Mouse (Mus musculus) Patski (cell line): ENCODE results near the gene Atp4b. TPM values are rescaled to one million over a fixed set of nuclear protein-coding genes. Genes with fewer than 3 reads are reported as not detected.
"Not testable (repeated sequence)": the region's sequence is repeated elsewhere in the genome, so short reads cannot be mapped to it uniquely, and the experiment has no call there.

Experiments
- ATAC-seq: fragments of 100-300 bp; one replicate; pipeline ENCODE4 v1.8.0; 2021
- CTCF ChIA-PET: fragments of 350-600 bp; sonication (Branson Sonifier 250); formaldehyde crosslinking; loops from one replicate; lab custom pipeline; 2022; ENCODE audit warnings: inconsistent platforms; lab: Charles Lee
- POLR2A ChIA-PET: fragments of 350-600 bp; sonication (Branson Sonifier 250); formaldehyde crosslinking; loops from one replicate; lab custom pipeline; 2022; ENCODE audit warnings: antibody characterized with exemption, inconsistent platforms; lab: Charles Lee
- DNase-seq: peaks from one replicate; pipeline ENCODE4 v3.0.0-alpha.2; 2011; ENCODE audit warnings: low read depth, low spot score
- H3K27me3 ChIP-seq: fragments of 371-371 bp; one replicate; pipeline ENCODE4 v1.5.1; 2021
- CTCF ChIP-seq: fragments of 100-300 bp; IDR thresholded peaks from one replicate; pipeline ENCODE4 v1.5.1; 2021
- in situ Hi-C: fragments of 300-500 bp; cut with MboI; formaldehyde crosslinking; loops from 3 replicates; pipeline ENCODE4 v1.11.1; 2018; ENCODE audit warnings: low pct_unique_long_range_greater_than_20kb, mixed read lengths
- polyA plus RNA-seq: library from polyadenylated mRNA; unstranded; gene quantifications from one replicate; pipeline ENCODE4 v1.2.3, GENCODE M21; 2021

Atp4b gene
- polyA plus RNA-seq, 1 experiment from 2014 or later = not detected

DNA sequence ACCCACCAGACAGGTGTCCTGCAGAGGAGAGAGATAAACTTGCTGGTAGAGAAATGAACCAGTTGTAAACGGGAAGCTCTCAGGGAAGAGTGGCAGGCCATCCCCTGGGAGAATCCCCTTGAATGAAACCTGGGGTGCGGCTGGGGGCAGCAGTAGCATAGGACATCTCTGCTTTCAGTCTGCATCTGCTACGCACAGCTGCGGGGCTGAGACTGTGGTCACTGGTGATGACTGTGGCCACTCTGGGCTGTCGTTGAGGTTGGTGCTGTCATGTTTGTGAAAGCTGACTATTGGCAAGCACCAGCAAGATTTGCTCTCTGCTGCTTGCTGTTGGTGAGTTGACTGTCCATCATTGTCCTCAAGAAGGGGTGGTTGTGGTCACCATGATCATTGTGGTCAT lies 45.0 kb downstream of the Atp4b start:
- CTCF ChIA-PET = interaction anchor here (1.1 kb wide), 1 partner anchor 25 kb away, joined by 3 read pairs; no protein-coding TSS in a partner anchor
- TF ChIP-seq CTCF = no peak
- no peaks in the 10 kb centered on the region for H3K27me3 ChIP-seq
- in situ Hi-C loops = no loop called here
- DNase-seq (no peak), ATAC-seq (no peak)
- POLR2A ChIA-PET = no interaction called here

DNA sequence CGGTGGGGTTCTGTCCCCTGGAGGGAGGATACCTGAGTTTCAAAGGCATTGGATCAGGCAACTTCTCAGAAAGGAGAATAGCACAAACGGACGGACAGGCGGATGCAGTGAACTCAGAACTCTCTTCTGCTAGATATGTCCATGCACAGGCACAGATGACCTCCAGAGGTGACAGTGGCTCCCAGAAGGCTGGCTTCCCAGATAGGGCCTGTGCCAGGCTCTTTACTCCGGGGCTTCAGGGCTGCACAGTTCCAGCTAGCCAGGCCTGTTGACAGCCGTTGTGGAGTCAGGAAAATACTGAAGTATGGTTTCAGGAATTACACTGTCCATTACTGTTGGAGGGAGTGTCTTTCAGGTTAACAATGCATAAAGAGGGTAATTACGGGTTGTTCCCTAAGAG lies 46.6 kb downstream of the Atp4b start:
- H3K27me3 ChIP-seq = no peaks in the 10 kb centered on the region
- POLR2A ChIA-PET = no interaction called here
- in situ Hi-C loops = no loop called here
- DNase-seq = no peak
- no peak for ATAC-seq
- no peak for TF ChIP-seq CTCF
- CTCF ChIA-PET = interaction anchor here (1.4 kb wide), 1 partner anchor 10 kb away, joined by 3 read pairs; no protein-coding TSS in a partner anchor

DNA sequence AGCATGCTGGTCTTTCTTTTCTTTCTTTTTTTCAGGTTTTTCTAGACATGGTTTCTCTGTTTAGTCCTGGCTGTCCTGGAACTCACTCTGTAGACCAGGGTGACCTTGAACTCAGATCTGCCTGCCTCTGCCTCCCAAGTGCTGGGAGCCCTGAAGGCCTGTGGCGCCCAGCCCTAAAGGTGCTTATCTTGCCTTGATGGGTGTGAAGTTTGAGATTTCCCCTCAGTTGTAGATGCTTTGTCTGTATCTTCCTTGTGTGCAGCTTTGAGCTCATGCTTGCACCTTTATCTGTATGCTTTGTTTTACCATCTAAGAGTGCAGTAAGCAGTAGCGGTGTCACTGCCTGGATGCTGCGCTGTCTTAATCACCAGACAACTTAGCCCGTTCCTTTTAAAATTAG lies 53.5 kb downstream of the Atp4b start:
- DNase-seq (no peak), ATAC-seq (no peak)
- CTCF ChIA-PET = no interaction called here
- POLR2A ChIA-PET = interaction anchor here (1.8 kb wide), 1 partner anchor 10 kb away, joined by 4 read pairs; no protein-coding TSS in a partner anchor
- no peak for TF ChIP-seq CTCF
- H3K27me3 ChIP-seq = no peaks in the 10 kb centered on the region
- in situ Hi-C loops = no loop called here

DNA sequence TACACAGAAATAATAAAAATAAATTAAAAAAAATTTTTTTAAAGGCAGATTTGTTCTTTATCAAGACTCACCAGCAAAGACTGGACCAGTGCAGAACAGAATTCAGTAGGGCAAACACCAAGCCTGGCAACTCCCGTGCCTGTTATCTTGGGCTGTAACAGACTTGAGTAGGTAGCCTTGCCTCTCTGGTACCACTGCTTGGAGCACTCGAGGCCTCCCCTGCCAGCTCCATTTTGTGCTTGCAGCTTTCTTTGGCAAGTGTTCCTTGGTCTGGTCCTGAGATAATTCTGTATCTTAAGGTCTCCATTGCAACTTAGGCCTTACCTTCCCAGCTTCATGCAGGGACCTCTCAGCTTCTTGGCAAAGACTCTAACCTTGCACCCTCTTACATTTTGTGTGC lies 54.3 kb downstream of the Atp4b start:
- no peak for TF ChIP-seq CTCF
- in situ Hi-C loops = no loop called here
- CTCF ChIA-PET = no interaction called here
- POLR2A ChIA-PET = interaction anchor here (1.8 kb wide), 1 partner anchor 11 kb away, joined by 4 read pairs; no protein-coding TSS in a partner anchor
- ATAC-seq = no peak
- no peaks in the 10 kb centered on the region for H3K27me3 ChIP-seq
- DNase-seq = no peak

DNA sequence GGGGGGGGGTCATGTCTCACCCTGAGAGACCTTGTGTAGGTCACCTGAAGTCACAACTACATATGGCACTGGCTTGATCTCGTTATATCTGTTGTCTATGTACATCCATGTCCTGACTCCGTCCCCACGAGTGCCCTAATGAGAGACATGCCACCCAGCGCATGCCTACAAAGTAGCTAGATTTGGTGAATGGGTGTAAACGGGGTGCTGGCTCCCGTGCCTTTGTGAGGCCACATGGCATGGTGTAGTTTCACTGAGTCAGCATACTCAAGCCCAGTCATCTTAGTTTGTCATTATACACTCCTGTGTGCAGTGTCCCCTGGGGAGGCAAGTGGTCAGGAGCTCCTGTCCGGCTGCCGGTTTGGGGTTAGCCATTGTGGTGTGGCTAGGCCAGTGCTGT lies 56.0 kb downstream of the Atp4b start:
- ATAC-seq (no peak), DNase-seq (no peak)
- POLR2A ChIA-PET = interaction anchor here (0.7 to 0.8 kb wide), 2 partner anchors 9 to 52 kb away, joined by 3 read pairs; no protein-coding TSS in a partner anchor
- H3K27me3 ChIP-seq = no peaks in the 10 kb centered on the region
- no peak for TF ChIP-seq CTCF
- CTCF ChIA-PET = interaction anchor here (0.7 to 0.9 kb wide), 2 partner anchors 10 to 13 kb away, joined by 3 read pairs; no protein-coding TSS in a partner anchor
- in situ Hi-C loops = no loop called here

DNA sequence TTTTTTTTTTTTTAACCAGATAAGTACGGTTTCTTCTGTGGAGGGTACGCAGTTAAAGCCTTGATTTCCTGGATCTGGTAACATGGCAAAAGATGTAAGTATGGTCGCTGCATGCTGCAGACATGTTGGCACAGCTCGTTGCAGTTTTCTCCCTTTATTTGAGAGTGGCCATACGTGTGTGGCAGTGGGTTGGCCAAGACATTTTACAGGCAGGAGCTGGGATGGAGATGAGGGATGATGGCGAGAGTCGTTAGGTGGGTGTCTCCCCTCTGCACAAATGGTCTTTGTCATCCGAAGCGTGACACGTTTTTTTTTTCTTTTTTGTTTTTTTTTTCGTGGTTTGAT lies 57.0 kb downstream of the Atp4b start:
- POLR2A ChIA-PET = no interaction called here
- no peaks in the 10 kb centered on the region for H3K27me3 ChIP-seq
- CTCF ChIA-PET = no interaction called here
- DNase-seq (no peak), ATAC-seq (no peak)
- TF ChIP-seq CTCF = no peak
- in situ Hi-C loops = no loop called here

DNA sequence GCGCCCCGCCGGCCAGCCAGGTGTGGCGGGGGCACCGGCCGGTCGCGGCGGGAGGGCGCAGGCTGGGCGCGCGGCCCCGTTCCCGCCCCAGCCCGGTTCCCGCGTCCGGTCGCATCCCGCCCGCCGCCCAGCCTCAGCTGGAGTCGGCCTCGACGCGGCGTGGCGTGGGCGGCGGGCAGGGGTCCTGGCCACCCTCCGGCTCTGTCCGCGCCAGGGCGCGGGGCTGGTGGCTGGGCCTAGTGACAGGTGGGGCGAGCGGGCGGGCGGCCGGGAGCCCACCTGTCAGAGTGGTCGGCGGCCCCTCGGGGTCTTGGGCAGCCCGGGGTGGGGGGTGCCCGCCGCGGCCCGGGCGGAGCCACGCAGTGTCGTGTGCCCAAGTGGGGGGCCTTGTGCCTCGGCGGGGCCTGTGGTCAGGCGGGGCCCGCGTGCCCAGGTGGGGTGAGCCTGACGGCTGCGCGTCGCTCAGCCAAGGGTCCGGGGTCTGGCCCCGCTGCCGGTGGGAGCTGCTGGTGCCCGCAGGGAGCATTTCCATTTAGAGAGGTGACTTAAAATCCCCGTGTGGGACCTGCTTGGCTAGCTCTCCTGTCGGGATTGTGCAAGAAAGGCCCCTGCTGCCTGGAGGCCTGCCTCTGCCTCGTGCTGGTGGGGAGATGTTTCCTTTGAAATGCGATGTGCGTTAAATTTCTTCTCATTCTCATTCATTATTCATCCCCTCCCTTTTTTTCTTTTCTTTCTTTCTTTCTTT lies 57.6 kb downstream of the Atp4b start:
- ATAC-seq = peak; percentile 48
- CTCF ChIA-PET = no interaction called here
- no peak for TF ChIP-seq CTCF
- POLR2A ChIA-PET = no interaction called here
- no peaks in the 10 kb centered on the region for H3K27me3 ChIP-seq
- in situ Hi-C loops = no loop called here
- DNase-seq = no peak

DNA sequence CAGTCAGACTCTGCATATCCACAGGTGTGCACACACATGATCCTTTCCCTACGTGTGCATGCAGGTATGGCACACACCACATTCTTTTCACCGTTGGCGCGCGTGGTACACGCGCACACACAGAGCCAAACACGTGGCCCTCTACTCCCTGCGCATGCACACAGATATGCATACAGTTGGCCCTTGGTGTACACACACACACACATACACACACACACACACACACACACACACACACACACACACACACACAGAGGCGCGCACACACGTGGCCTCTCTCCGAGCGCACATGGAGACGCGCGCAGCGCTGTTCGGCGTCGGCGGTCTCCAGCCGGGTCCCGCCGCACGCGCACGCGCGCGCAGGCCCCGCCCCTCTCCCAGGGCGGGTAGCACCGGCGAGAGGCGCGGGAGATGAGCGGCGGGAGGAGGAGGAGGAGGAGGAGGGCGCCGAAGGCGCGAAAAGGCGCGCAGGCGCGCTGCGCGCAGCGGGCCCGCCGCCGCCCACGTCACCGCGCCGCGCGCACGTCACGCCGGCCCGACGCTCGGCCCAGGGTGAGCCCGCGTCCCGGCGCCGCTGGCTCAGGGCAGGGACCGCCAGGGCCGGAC lies 58.3 kb downstream of the Atp4b start, which contains the start of gene Tfdp1:
Gene Tfdp1 (plus strand): TSS at position 497 of the 606 bp plus-strand sequence.
- TF ChIP-seq CTCF = no peak
- POLR2A ChIA-PET = no interaction called here
- H3K27me3 ChIP-seq = no peaks in the 10 kb centered on the region
- ATAC-seq = peak; percentile 83
- in situ Hi-C loops = no loop called here
- CTCF ChIA-PET = no interaction called here
- no peak for DNase-seq

DNA sequence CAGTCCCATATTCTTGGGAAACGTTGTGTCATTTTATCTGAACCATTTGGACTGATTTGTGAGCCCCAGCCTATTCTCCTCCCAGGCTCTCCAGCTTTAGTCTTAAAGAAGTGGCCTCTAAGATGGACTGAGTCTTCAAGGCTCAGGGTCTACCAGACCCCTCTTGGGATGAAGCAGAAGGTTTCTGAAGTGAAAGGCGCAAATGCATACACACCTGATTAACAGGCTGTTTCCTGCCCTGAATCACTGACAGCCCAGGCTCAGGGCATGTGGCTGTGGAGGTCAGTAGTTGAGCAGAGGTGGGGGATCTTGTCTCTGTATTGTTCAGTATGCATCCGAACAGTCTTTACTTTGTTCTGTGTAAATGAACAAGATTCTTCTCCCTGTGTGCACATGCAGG lies 58.9 kb downstream of the Atp4b start:
- H3K27me3 ChIP-seq = no peaks in the 10 kb centered on the region
- ChIA-PET CTCF (no interaction called here), POLR2A (no interaction called here)
- no peak for TF ChIP-seq CTCF
- no peak for DNase-seq
- no peak for ATAC-seq
- in situ Hi-C loops = no loop called here

DNA sequence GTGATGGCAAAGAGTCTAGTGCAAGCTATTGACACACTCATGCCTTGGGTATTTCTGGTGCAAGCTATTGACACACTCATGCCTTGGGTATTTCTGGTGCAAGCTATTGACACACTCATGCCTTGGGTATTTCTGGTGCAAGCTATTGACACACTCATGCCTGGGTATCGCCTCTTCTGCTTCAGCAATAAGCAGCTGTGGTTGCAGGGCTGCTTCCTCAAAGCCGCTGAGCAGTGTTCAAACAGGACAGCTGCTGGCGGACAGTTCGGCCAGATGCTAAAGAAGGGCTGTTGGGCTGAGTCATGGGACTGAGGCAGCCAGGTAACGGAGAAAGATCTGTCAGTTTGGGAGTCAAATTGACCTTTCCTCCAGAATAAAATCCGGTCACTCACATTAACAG lies 59.4 kb downstream of the Atp4b start:
- H3K27me3 ChIP-seq, ATAC-seq, in situ Hi-C loops, POLR2A ChIA-PET, DNase-seq: not testable (repeated sequence)
- CTCF ChIA-PET = interaction anchor here (1.0 kb wide), 1 partner anchor 9 kb away, joined by 3 read pairs; no protein-coding TSS in a partner anchor

Other genes starting within 250 kb of the Atp4b start
- gene Lamp1, start 237.7 kb downstream of the Atp4b start, polyA plus RNA-seq = 930 TPM
- 4.3 TPM for gene Grtp1, start 196.2 kb downstream of the Atp4b start, polyA plus RNA-seq
- 0.04 TPM for gene Adprhl1, start 142.7 kb downstream of the Atp4b start, polyA plus RNA-seq
- gene Dcun1d2, start 108.7 kb downstream of the Atp4b start, polyA plus RNA-seq = 32.5 TPM
- gene Tmco3, start 108.6 kb downstream of the Atp4b start, polyA plus RNA-seq = 93.8 TPM
- gene Tfdp1, start 58.1 kb downstream of the Atp4b start, polyA plus RNA-seq = 169 TPM
- gene Grk1, start 8.3 kb upstream of the Atp4b start, polyA plus RNA-seq = not detected
- gene Tmem255b, start 38.4 kb upstream of the Atp4b start, polyA plus RNA-seq = 0.08 TPM
- gene Gas6, start 97.7 kb upstream of the Atp4b start, polyA plus RNA-seq = 101 TPM
- not detected for gene 1700029H14Rik, start 165.6 kb upstream of the Atp4b start, polyA plus RNA-seq